9 mouse cellular contexts compared by ENCODE assay signal in the genomic region with DNA sequence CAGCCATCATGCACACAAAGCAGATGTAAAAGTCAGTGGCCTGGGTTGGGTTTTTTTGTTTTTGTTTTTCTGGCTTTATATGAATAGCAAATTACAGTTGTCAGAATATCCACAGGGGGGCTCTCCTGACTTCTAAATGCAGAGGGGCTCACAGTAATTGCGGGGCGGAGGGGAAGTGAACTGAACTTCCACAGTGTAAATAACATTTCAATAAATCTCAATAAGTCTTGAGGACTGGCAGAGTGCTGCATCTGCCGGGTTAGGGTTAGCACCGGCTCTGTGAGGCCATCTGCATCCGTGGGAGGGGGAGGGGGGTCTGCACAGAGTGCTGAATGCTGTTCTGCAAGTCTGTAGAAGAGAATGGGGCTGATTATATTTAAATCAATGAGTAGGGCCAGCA. TPM values are rescaled to one million over a fixed set of nuclear protein-coding genes. Genes with fewer than 3 reads are reported as not detected.
A peak's percentile ranks its signal among the peaks of the same experiment; 100 is the strongest.
DNase-seq lines count a peak whose midpoint lies in the region; ATAC-seq and TF ChIP-seq lines count a peak whose summit lies in the region.
"Had no signal": no experiment of that assay in that cellular context is flagged by ENCODE, and none has a peak within 500 bp of the region (broad histone marks: within the 10 kb centered on the region; RNA-seq: fewer than 3 reads in every experiment).

No protein-coding gene starts in this region.

- TF ChIP-seq POLR2A in thymus, adult 2 months (IDR thresholded peaks at IDR 0.05; ENCODE audit: control insufficient read depth, extremely low read depth, insufficient read depth, low read length, poor library complexity), result no peak

- CTCF ChIA-PET in Patski (lab: Charles Lee), result interaction anchor here (0.8 to 8.3 kb wide), 6 partner anchors 222 to 444 kb away, joined by 3 to 49 read pairs (median 4); no protein-coding TSS in a partner anchor

- H3K4me3 ChIP-seq in heart, embryonic 12.5 days, result no peak overlapping the region
- H3K4me3 ChIP-seq in hindbrain, embryonic 11.5 days (ENCODE audit: low read depth, low read length), result no peak overlapping the region
- H3K4me3 ChIP-seq in thymus, adult 2 months (ENCODE audit: control insufficient read depth, insufficient read depth, low read length), result no peak overlapping the region
- H3K4me3 ChIP-seq: lung, embryonic 15.5 days had no signal

- no peaks in the 10 kb centered on the region for H3K36me3 ChIP-seq in heart, embryonic 12.5 days
- H3K36me3 ChIP-seq in hindbrain, embryonic 11.5 days (ENCODE audit: control insufficient read depth, insufficient read depth, low read length), result no peaks in the 10 kb centered on the region
- H3K36me3 ChIP-seq in thymus, adult 2 months (ENCODE audit: control insufficient read depth, insufficient read depth, low read length), result no peaks in the 10 kb centered on the region
- H3K36me3 ChIP-seq: lung, embryonic 15.5 days had no signal

- H3K27me3 ChIP-seq in heart, embryonic 12.5 days (replicated peaks), result 0 out of 2 replicates have a peak, but pooled peaks cover 5% of the 10 kb centered on the region
- no peaks in the 10 kb centered on the region for H3K27me3 ChIP-seq in Patski
- H3K27me3 ChIP-seq in hindbrain, embryonic 11.5 days (ENCODE audit: control insufficient read depth, insufficient read depth, low read length), result no peaks in the 10 kb centered on the region
- no peaks in the 10 kb centered on the region for H3K27me3 ChIP-seq in thymus, adult 2 months (ENCODE audit: control insufficient read depth, insufficient read depth, low read length)
- H3K27me3 ChIP-seq: lung, embryonic 15.5 days had no signal

- H3K4me2 ChIP-seq in heart, embryonic 12.5 days, result no peak overlapping the region
- H3K4me2 ChIP-seq in hindbrain, embryonic 11.5 days (replicated peaks; ENCODE audit: low read depth, low read length), result no peak overlapping the region
- H3K4me2 ChIP-seq: lung, embryonic 15.5 days had no signal

- 24% methylated on average over 5 of the region's 5 CpGs for WGBS in heart, embryonic 12.5 days
- WGBS in hindbrain, embryonic 11.5 days, result 14% methylated on average over 5 of the region's 5 CpGs
- WGBS in thymus, adult 2 months, result 14% methylated on average over 5 of the region's 5 CpGs

- POLR2A ChIA-PET in Patski (lab: Charles Lee), result interaction anchor here (0.9 kb wide), 1 partner anchor 322 kb away, joined by 3 read pairs; no protein-coding TSS in a partner anchor

- ATAC-seq in heart, embryonic 12.5 days (ENCODE audit: insufficient number of reproducible peaks, low FRiP score), result no peak
- no peak for ATAC-seq in Patski
- ATAC-seq in hindbrain, embryonic 11.5 days (ENCODE audit: low FRiP score), result peak; percentile 66

- no peak overlapping the region for H3K27ac ChIP-seq in heart, embryonic 12.5 days (ENCODE audit: poor library complexity, severe bottlenecking)
- no peak overlapping the region for H3K27ac ChIP-seq in hindbrain, embryonic 11.5 days (ENCODE audit: low read depth, low read length)
- no peak overlapping the region for H3K27ac ChIP-seq in thymus, adult 2 months (ENCODE audit: control insufficient read depth, insufficient read depth, low read length)
- H3K27ac ChIP-seq: lung, embryonic 15.5 days had no signal

- peak; percentile 76 for TF ChIP-seq CTCF in Patski (IDR thresholded peaks at IDR 0.05)
- TF ChIP-seq CTCF in thymus, adult 2 months (IDR thresholded peaks at IDR 0.05; ENCODE audit: borderline replicate concordance, control insufficient read depth, extremely low read depth, insufficient read depth, low read length, poor library complexity), result no peak

- H3K9ac ChIP-seq in heart, embryonic 12.5 days, result no peak overlapping the region
- H3K9ac ChIP-seq in hindbrain, embryonic 11.5 days (ENCODE audit: low read depth, low read length), result no peak overlapping the region
- H3K9ac ChIP-seq: lung, embryonic 15.5 days had no signal

- in situ Hi-C loops in Patski (cut with MboI; ENCODE audit: low pct_unique_long_range_greater_than_20kb), result loop anchor here (5.0 to 10.0 kb wide), 2 partner anchors 215 to 322 kb away; partner anchors contain the start of gene Sh3bp4

- intact Hi-C loops in heart, postnatal 10 days (cut with DNase I), result loop anchor here (10.0 kb wide), 2 partner anchors 182 to 882 kb away; no protein-coding TSS in a partner anchor

- peaks cover 4% of the 10 kb centered on the region; the same call in 1 of the 2 replicates for H3K9me3 ChIP-seq in heart, embryonic 12.5 days (replicated peaks)
- H3K9me3 ChIP-seq in hindbrain, embryonic 11.5 days (ENCODE audit: control insufficient read depth, low read length), result no peaks in the 10 kb centered on the region
- H3K9me3 ChIP-seq: lung, embryonic 15.5 days had no signal

- H3K4me1 ChIP-seq in heart, embryonic 12.5 days (replicated peaks), result 0 out of 2 replicates have a peak, but pooled peaks cover 4% of the 10 kb centered on the region
- H3K4me1 ChIP-seq in hindbrain, embryonic 11.5 days (replicated peaks; ENCODE audit: control insufficient read depth, insufficient read depth, low read length), result peaks cover 3% of the 10 kb centered on the region; the same call in 1 of the 2 replicates
- no peaks in the 10 kb centered on the region for H3K4me1 ChIP-seq in thymus, adult 2 months (replicated peaks; ENCODE audit: control insufficient read depth, insufficient read depth, low read length)

- DNase-seq in heart, postnatal 10 days, result peak; percentile 48 to 62
- no peak for DNase-seq in Patski (ENCODE audit: low read depth, low spot score)
- peak; percentile 71 for DNase-seq in hindbrain, embryonic 11.5 days (ENCODE audit: low spot score)
- DNase-seq in lung, postnatal 4 days, result peak; percentile 25 to 41
- DNase-seq in urinary bladder, postnatal 14 days (ENCODE audit: low spot score), result no peak
- no peak for DNase-seq in thymus, adult 2 months
- no peak for DNase-seq in gastrocnemius, postnatal 10 days

RNA-seq across cellular contexts. Expression of gene Arl4c, which starts 50.3 kb away (rescaled TPM):
- 10 to 100 TPM; 18.8 to 21.0 TPM for total RNA-seq in heart, postnatal 10 days (2021)
- polyA plus RNA-seq in heart, embryonic 12.5 days (2016; fragmentation: Nextera tagmentation; extraction: Ambion mirVana), result 12.1 and 12.6 TPM in 2 replicates
- 146 TPM for polyA plus RNA-seq in Patski (2021)
- polyA plus RNA-seq in hindbrain, embryonic 11.5 days (2014; fragmentation: Nextera tagmentation; extraction: Ambion mirVana), result 10.4 and 10.9 TPM in 2 replicates
- 71.3 and 98.8 TPM in 2 replicates for polyA plus RNA-seq in thymus, adult 2 months (2012; rRNA removed)
- 1 to 10 TPM; 4.4 to 6.3 TPM for total RNA-seq in gastrocnemius, postnatal 10 days (2021)

Comparison
In these comparisons a context has a peak if more than half of its experiments do, and no peak if none do; other contexts are left out.
1. DNase-seq: peak in heart, postnatal 10 days (2 of 2), hindbrain, embryonic 11.5 days (single experiment) and lung, postnatal 4 days (2 of 2); none in Patski (single experiment), urinary bladder, postnatal 14 days (single experiment), thymus, adult 2 months (single experiment) and gastrocnemius, postnatal 10 days (single experiment).